Mouse (Mus musculus): ENCODE results near the gene Crip2.
A peak's percentile ranks its signal among the peaks of the same experiment; 100 is the strongest.

Crip2 gene

DNA sequence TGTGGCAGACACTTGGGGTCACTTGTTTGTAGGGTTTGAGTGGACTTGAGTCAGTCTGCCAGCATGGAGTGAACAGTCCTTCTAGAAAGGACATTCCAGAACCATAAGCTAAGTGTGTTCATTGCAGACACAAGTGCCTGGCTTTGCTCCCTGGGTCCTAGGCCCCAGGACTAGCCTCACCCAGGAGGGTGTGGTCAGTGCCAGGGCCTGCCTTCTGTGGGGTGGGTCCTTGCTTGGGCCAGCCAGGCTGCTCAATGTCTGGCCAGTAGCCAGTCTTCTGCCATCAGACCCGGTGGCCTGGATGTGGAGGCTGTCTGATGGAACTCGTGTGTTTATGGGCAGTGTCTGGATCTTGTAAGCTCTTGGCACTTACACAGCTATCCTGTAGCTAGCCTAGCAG, 7.5 kb upstream of the Crip2 start:
- DNase-seq, result peak; percentile 36 to 51

DNA sequence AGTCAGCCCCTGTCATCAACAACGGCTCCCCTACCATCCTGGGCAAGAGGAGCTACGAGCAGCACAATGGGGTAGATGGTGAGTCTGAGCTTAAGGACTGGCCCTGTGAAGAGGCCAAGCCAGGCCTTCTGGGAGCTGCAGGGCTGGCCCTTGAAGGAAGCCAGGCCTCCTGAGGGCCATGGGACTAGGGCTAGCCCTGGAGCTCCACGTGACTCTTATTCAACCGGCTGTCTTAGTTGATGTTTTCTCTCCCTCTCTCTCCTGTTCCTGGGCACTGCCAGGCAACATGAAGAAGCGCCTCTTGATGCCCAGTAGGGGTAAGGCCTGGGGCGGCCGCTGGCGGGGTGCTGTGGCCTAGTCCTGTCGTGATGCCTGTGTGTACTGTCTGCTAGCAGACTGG, 6.8 kb upstream of the Crip2 start:
- no peak for DNase-seq

DNA sequence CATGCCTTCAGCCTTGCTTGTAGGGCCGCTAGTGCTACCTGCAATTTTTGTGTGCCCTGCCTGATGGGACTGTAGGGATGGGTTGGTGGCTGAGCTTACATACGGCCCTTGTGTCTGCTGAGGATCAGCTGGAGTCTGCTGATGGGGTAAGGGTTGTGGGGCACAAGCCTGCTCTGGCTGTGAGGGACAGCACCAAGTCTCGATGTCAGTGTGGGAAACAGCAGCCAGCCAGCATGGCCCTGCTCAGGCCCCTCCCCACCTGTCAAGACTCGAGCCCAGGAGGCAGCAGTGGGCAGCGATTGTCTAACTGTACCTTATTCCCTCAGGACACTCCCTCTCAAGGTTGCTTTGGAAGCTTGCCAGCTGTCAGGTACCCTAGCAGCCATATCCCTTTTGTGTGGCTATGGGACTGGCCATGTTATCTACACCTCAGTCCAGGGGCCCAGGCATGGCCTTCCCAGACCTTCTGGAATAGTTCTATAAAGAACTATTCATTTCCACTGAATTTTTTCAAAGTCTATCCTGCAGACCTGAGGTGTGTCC, 6.1 kb upstream of the Crip2 start:
- no peak for DNase-seq

DNA sequence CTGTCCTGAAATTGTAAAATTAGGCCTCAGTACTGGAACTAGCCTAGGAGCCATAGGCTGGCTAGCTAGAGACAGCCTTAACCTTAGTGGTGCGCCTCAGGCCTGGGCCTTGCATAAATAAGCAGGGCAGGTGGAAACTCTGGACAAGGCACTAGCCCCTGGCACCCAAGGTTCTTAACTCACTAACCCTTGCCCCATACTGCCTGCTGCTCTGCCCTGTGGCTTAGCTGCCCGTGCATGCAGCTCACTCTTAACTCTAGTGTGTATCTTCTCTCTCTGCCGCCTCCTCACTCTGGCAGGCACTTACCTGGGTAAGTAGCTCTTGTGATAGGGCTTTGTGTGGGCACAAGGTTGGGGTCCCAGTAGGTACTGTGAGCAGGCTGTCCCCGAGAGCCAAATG, 5.5 kb upstream of the Crip2 start:
- no peak for DNase-seq

DNA sequence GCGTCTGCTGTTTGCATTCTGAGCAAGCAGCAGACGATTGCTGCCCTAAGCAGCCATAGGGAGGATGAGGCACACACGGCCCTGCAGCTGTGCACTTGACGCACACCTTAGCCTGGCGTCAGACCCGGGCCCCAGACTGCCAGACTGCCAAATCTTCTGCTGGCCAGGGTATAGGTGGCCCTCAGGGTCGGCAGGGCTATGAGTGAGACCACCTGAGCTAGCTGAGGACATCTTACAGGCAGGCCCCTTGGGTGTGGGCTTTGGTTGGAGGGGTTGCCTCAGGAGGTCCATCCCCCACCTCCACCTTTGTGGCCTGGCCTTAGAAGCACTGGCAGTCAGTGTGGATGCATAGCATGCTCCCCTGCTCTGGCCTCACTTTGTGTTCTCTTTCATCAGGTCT, 4.6 kb upstream of the Crip2 start:
- DNase-seq, result no peak

DNA sequence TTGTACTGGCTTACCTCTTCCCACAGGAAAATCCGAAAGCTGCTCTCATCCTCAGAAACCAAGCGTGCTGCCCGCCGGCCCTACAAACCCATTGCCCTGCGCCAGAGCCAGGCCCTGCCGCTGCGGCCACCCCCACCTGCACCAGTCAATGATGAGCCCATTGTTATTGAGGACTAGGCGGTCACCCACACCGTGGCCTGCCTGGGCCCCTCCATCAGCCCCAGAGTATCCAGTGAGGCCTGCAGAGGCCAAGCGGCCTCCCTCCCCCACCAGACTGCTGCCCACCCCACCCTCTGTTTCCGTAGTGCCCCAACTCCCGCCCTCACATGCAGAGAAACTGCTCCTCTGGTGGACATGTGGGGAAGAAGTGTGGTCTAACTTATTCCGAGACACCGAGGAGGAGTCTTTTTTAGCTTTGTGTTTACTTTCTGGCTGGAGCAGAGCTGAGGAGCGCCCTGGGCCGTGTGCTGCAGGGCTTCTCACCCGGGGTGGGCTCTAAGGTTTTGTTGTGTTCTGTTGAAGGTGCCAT, 3.5 kb upstream of the Crip2 start:
- DNase-seq, result no peak

DNA sequence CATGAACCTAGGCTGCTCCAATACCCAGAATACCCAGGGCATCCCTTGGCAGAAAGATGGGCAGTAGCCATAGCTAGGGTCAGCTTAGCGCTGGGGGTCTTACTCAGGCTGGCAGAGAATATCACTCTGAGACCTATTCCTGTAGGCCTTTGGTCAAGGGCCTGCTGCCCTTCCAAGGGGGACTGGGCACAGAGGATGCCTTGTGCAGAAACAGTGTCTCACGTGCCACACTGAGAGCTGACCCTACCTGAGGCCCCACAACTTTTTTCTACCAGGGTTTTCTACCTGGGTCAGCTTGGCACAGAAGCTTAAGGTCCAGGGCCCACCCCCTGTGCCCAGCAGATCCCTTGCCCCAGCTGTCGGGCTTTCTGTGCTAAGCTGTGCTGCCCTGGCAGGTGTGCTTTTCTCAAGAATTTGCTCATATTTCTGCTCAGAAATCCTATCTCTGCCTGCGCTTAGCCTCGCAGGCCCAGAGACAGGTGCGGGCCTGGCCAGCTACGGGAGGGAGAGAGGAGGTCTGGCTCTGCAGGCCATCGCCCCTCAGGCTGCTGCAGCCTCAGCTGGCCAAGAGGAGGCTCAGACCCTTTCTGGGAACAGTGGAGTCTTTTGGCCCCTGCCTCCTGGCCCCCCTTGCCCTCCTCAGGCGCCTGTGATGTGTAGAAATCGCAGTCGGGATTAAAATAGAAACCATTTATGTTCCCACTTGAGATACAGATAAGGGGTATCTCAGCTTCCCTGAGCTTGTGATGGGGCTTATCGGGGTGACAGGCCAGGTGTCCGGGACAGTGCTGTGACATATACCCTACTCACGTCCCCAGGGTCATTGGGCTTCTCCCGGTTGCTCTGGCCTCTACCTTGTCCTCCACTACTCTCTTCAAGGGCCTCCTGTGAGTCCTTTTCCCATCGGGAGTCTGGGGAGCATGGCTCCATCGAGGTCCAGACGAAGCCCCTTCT, 2.5 kb upstream of the Crip2 start:
- no peak for DNase-seq

DNA sequence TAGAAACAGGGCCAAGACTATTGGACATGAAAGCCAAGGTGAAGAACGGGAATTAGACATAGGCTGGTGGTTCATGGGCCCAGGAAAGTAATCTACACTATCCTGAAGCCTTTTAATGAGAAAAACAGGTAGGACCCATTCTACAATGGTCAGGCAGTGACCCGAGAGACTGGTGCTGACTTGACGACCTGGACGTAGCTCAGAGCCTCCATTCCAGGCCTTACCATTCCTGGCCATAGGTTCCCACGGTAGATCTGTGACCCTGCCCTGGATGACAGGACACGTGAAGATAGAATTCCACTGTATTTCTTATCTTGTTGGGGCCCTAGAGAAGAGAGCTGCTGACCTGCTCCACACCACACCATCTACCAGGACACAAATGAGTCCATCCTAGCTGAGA, 1.7 kb upstream of the Crip2 start:
- DNase-seq, result no peak

DNA sequence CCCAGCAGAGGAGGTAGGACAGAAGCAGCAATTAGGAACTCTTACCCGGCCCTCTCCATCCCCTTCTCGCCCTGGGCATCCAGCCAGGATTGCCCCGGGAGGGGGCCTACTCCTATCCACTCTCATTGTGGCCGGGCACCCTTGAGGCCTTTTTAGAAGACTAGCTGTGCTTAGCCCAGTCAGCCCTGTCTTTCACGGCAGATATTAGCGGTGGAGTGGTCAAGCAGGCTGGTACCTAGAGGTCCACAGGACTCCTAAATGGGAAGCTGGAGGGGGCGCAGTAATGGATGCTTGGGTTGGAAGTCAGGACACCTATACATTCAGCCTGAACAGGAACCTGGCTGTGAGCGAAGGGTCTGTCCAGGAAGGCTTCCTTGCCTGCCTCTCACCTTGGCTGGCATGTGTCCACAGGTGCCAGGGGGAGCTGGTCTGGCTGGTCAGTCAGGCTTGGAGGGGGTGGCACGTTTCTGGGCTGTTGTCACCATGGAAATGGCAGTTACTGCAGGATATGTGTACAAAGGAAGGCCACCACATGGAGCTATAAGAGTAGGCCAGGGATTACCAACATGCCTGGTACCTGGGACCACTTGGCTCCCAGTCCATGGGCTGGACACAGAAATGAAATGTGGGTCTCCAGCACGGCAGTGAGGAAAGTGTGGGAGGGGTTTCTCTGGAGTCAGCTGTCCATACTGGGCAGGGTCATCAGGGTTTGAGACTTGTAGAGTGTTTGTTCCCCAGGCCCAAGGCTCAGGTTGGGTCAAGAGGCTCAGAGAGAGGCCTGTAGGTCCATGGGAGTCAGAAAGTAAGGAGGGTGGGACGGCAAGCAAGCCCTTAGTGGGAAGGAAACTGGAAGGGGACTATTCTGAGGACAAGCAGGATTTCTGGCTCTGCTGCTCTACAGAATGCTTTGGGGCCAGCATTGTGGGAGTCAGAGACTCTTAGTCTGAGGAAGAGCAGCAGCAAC, 853 bp upstream of the Crip2 start:
- DNase-seq, result peak in 1 of 2 experiments; percentile 52

DNA sequence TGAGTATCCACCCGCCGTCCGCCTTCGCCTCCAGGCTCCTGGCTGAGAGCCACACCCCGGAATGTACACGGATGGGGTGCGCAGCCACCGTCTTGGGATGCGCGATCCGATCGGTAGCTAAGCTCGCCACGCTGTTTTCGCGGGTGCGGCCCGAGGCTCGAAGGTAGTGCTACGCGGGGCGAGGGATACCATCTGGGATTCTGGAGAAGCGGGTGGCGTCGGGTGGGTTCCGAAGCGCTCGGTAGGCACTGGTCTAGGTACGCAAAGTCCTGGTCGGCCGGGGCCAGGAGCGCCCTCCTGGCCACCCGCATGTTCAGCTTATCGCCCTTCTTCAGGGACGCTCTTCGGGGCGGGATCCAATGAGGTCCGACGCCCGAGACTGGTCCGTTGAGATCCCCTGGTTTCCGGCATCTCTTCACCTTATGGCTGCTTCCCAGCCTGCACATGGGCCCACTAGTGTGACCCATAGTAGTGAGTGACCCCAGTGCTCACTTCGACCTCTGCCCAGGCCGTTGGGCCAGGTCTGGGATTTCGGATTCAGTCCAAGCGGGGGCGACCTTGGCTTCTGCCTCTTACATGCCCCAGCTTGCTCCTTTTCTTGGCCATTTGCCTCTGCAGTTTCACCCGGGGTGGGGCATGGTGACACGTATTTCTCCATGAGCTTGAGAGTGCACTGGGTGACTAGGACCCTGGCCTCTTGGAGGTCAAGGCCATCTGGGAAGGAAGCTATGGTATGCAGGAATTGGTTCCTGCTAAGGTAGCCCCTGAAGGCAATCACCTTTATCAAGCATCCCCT, 778 bp downstream of the Crip2 start:
- DNase-seq, result peak; percentile 32 to 44

DNA sequence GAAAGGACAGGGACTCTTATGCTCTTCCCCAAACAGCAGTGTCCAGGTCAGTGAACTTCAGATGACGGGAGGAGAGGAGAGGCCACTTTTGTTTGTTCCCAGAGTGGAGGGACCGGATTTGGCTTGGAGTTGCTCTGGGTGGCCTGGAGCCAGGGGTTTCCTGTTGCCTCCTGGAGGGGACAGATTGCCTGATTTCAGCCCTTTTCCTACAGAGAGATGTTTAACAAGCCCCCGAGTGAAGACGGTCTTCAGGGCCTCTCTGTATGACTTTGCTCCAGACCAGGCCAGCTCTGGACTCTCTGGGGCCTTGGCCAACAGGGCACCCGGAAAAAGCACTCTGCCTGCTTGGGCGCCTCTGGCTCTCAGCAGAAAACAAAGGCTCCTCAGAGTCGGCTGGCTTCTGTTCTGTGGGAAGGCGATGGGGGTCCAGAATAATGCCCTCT, 1.5 kb downstream of the Crip2 start:
- DNase-seq, result peak; percentile 56 to 63

DNA sequence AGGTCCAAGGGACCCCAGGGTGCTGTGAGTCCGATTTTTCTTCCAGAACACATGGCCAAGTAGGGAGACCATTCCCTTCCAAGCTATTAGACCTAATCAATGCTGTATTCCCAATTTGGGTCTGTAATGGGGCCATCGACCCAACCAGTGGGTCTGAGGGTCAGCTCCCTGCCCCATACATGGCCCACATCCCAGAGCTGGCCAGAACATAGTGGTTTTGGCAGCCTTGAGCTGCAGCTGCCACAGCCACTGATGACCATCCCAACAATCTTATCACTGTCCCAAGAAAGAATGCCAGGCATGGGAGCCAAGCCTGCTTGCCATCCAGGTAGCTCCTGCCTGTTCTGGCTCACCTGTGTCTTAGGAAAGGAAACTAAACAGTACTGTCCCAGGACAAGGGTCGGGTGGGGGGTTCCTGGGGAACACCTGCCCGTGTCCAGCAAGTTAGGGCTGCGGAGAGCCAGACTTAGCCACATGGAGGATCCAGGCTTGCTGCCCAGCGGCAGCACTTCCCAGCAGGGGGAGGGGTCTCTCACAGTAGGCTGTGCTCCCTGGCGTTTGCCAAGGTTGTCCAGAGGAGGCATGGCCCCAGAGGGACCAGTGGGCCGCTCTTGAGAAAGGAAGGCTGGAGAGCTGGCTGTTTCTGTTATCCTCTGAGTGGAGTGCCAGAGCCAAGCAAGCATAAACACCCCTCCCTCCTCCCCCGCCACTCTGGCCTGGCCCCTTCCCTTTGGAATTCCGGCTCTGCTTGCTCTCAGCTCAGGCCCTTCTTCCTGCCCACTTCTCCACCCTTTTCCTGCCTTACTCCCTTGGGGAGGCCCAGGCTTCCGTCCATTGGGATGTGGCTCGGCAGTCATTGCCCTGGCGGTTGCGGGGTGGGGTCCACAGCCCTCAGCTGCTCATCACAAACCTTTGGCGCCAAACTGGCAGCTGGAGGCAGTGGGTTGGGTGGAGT, 2.3 kb downstream of the Crip2 start:
- peak; percentile 52 to 53 for DNase-seq

DNA sequence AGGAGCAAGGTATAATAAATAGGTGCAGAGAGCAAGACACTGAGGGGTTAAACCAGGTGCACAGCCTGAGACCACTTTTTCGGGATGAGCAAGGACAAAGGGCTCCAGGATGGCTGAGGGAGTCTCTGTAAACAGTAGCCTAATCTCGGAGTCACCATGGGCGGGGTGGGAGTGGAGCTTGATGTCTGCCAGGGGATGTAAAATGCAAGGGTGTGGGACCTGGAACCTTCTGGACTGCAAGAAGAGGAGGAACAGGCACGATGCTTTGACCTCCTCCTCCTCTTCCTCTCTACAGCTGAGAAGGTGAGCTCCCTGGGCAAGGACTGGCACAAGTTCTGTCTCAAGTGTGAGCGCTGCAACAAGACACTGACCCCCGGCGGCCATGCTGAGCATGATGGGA, 3.1 kb downstream of the Crip2 start:
- DNase-seq, result no peak

DNA sequence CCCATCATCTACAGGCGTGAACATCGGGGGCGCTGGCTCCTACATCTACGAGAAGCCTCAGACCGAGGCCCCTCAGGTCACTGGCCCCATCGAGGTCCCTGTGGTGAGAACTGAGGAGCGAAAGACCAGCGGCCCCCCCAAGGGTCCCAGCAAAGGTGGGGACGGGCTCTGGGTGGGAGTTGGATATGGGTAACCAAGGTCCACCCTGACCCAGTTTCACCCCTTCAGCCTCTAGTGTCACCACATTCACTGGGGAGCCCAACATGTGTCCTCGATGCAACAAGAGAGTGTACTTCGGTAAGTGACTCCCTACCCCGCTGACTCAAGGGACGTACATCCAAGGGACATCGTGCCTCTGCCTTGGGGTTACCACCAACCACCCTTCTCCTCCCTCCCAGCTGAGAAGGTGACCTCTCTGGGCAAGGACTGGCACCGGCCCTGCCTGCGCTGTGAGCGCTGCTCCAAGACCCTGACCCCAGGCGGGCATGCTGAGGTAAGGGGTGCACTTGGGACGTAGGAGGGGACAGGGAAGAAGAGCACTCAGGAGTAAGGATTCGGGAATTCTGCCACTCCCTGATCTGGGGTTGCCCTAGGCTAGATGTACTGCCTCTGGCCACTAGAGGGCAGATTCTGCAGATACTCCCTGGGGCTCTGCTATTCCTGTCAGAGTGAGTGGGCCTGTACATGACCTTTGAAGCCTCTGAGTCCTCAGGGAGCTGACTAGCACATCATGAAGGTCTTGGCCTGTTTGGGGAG, 4.1 kb downstream of the Crip2 start:
- peak; percentile 40 to 47 for DNase-seq

DNA sequence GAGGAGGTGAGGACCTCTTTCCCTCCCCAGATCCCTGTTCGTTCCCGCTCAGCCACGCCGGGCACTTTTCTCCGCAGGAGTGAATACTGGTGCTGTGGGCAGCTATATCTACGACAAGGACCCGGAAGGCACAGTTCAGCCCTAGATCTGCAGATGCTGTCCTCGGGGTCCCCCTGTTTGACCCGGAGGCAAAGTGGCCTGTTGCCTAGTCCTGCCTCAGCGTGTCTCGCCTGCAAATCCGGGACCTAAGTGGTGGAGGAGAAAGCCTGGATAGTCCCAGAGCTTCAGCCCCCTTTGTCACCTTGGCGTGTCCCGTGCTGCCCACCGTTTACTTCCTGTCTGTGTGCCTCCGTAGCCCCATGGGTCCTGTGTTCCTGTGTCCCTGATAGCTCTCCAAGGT, 4.8 kb downstream of the Crip2 start:
- DNase-seq, result no peak

DNA sequence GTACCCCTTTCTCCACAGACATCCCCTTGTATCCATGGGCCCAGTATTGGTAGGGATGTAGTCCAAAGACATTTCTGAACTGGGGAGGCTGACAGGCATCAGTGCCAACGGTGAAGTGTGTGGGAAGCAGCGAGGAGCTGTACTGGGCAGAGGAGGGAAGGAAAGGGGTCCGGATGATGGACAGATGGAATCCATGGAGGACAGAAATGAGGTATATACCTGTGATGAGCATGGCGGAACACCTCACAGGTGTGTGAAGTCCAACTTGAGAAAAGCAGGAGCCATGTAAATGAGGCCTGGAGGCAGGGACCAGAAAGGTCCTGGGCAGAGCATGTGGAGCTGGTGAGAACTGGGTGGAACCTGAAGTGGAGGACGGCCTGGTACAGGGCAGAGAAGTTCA, 5.6 kb downstream of the Crip2 start:
- DNase-seq, result no peak

DNA sequence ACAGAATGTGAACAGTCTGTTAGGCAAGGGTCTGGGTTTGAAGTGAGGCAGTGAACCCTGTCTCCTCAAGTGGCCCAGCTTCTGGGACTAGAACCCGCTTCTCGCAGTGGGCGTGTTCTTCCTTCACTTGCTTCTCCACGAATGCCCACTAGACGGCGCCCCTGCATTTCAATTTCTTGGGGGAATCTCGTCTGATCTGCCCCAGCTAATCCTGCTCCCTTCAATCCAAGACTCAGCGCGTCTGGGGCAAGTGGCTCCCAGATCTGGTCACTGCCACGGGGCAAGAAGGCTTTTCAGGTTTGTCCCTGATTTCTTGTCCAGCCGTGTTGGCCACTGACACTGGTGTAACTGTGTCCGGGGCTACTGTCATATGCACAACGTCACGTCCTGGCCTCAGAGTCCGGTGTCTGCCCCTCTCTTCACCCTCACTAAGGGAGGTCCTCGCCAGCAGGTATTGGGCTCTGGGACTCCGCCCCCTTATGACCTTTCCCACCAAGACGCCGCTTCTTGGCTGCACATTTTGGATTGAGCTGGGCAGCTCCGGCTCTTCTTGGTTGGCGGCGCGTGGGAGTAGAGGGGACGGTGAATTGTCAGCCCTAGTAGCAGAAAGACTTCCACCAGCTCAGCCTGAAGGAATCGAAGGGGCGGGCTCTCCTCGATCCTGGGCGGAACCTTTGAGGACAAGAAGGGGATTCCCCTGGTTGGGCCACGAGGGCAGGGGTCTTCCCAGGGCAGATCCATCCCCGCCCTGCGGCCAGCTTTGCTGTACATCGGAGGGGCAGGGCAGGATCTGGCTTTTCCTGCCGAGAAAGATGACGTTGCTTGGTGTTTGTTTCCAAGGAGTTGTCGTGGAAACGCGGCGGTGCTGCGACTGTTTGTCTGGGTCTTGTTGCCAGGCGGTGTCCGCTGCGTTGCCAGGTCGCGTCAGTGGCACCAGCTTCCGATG, 6.3 kb downstream of the Crip2 start, which contains the start of gene Crip1:
TSS of gene Crip1 (plus strand) at position 205 of the 946 bp plus-strand sequence.
- DNase-seq, result peak; percentile 84 to 92

DNA sequence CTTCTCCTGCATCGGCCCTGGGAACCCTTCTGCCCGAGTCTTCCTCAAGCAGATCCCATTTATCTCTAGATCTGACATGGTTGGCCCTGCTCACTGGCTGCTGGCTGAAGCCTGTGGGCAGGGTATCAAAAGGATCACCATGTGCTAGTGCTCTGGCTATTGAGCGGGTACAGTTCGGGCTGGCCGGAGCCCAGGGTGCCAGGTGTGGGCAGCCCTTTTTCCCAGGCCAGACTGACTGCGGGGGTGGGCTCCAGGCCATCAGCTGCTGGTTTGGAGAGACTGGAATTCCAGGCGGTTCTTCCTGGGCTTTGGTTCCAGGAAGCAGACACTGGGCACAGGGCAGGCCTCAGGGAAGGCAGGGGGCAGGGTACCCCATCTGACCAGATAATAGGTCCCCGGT, 7.4 kb downstream of the Crip2 start:
- DNase-seq, result peak; percentile 83 to 85

Measured in cerebellum, postnatal 14 days (tissue).